Mouse (Mus musculus): ENCODE measurements around the gene Pcx. TPM values are rescaled to one million over a fixed set of nuclear protein-coding genes. Genes with fewer than 3 reads are reported as not detected.

Pcx gene
- polyA plus RNA-seq, 1 experiment from 2014 or later: 53.2 TPM

DNA sequence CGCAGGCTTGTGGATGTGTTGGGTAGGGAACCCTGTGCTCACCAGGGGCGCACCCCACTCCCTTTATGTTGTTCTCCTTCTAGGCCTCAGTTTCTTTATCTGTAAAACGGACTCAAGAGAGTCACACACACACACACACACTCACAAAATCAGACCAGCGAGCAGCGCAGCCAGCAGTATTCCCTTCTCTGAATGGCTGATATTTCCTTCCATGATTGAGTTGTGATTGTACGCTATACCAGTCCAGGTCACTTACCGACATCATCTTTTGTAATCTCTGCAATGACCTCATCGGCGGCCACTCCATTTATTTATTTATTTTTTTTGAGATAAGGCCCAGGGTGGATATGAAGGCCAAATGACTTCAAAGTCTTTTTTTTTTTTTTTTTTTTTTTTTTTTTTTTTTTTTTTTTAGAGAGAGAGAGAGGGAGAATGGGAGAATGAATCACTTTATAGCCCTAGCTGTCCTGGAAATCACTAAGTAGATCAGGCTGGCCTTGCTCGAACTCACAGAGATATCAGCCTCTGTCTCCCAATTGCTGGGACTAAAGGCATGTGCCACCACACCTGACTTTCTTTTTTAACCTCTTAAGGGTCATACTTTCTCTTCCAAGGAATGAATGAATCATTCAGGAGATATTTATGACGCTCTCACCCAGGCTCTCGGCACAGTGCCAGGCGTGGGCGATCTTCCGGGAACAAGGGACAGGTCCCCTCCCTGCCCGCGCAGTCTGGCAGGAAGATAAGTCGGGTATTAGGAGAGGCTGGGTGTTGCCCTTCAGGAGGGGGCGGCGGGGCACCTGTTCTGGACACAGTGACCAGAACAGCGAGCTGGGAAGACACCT lies 32.7 kb upstream of the Pcx start, which contains the start of gene Syt12:
TSS of gene Syt12 (minus strand) at position 103 of the 845 bp plus-strand sequence.
- H3K4me1 ChIP-seq (ENCODE audit: control insufficient read depth, insufficient read depth, low read depth, low read length): peaks cover 9% of the 10 kb centered on the region
- no peaks in the 10 kb centered on the region for H3K9me3 ChIP-seq (ENCODE audit: control insufficient read depth, low read length)
- peak within 1 kb of the TSS; percentile 75 for H3K9ac ChIP-seq (ENCODE audit: low read depth, low read length)
- peaks cover 11% of the 10 kb centered on the region for H3K27me3 ChIP-seq (replicated peaks; ENCODE audit: control insufficient read depth, insufficient read depth, low read length)
- H3K4me3 ChIP-seq (ENCODE audit: low read length): peak within 1 kb of the TSS; percentile 67
- ATAC-seq: no peak
- no peaks in the 10 kb centered on the region for H3K36me3 ChIP-seq (ENCODE audit: control insufficient read depth, insufficient read depth, low read length)
- WGBS: 34% methylated on average over 21 of the region's 21 CpGs
- peak within 1 kb of the TSS; percentile 98 for H3K4me2 ChIP-seq (ENCODE audit: low read length)
- peak within 1 kb of the TSS; percentile 68 for H3K27ac ChIP-seq (ENCODE audit: low read depth, low read length)

DNA sequence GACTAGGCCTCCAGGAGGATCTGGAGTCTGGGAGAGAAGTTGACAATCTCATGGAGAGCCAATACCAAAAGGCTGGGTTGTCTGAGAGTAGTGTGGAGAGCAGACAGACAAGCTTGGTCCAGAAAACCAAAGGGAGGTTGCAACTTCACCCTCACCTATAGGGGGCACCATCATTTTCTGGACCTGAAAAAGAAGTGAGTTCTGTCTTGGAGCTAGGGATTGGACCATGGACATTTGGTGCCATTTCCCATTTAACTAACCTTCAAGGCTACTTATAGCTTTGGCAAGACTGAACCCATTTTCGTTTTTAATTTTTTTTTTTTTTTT lies 32.1 kb upstream of the Pcx start:
- Histone ChIP-seq H3K9ac (ENCODE audit: low read depth, low read length) (no peak overlapping the region), H3K27ac (ENCODE audit: low read depth, low read length) (no peak overlapping the region), H3K4me3 (ENCODE audit: low read length) (no peak overlapping the region), H3K4me1 (ENCODE audit: control insufficient read depth, insufficient read depth, low read depth, low read length) (peaks cover 9% of the 10 kb centered on the region), H3K36me3 (ENCODE audit: control insufficient read depth, insufficient read depth, low read length) (no peaks in the 10 kb centered on the region), H3K27me3 (replicated peaks; ENCODE audit: control insufficient read depth, insufficient read depth, low read length) (peaks cover 11% of the 10 kb centered on the region), H3K4me2 (ENCODE audit: low read length) (no peak overlapping the region), H3K9me3 (ENCODE audit: control insufficient read depth, low read length) (no peaks in the 10 kb centered on the region)
- WGBS: 50% methylated on average over 1 of the region's 1 CpGs
- no peak for ATAC-seq

DNA sequence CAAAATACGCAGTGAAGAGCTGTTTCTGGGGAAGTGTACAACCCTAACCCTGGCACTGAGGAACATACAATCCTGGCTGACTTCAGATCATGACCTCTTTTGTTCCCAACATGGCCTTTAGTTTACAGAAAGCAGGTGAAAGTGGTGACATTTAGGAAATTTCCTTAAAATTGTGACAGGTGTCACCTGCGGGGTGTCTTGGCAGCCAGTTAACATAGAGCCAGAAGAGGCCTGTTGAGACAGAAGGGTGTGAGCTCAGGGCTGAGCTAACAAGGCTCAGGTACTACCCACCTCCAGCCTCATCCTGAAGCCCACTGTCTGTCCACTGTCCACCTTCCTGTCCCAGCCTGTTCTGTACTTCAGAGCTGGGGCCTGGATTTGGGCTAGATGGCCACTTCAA lies 30.2 kb upstream of the Pcx start:
- peaks cover 11% of the 10 kb centered on the region for H3K27me3 ChIP-seq (replicated peaks; ENCODE audit: control insufficient read depth, insufficient read depth, low read length)
- no peaks in the 10 kb centered on the region for H3K36me3 ChIP-seq (ENCODE audit: control insufficient read depth, insufficient read depth, low read length)
- no peak overlapping the region for H3K9ac ChIP-seq (ENCODE audit: low read depth, low read length)
- H3K4me1 ChIP-seq (ENCODE audit: control insufficient read depth, insufficient read depth, low read depth, low read length): peaks cover 9% of the 10 kb centered on the region
- WGBS: 91% methylated on average over 2 of the region's 2 CpGs
- no peak overlapping the region for H3K4me2 ChIP-seq (ENCODE audit: low read length)
- H3K9me3 ChIP-seq (ENCODE audit: control insufficient read depth, low read length): no peaks in the 10 kb centered on the region
- H3K27ac ChIP-seq (ENCODE audit: low read depth, low read length): no peak overlapping the region
- no peak overlapping the region for H3K4me3 ChIP-seq (ENCODE audit: low read length)
- no peak for ATAC-seq

DNA sequence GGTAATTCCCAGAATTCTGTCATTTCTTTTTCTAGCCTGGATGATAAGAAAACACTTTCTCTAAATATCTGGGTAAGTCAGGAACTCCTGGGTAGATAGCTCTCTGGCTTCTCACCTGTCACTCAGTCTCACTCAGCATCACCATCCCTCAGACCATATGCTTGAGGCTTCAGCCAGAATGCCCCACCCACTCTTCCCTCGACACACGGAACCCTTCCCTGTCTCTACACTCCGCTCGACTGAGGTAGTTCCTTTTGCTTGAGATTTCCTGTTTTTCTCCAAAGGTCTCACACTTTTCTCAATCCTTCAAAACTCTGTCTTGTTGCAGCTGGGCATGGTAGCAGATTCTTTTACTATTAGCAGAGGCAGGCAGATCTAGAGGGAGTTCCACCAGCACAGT lies 28.9 kb upstream of the Pcx start:
- Histone ChIP-seq H3K27ac (ENCODE audit: low read depth, low read length) (no peak overlapping the region), H3K9me3 (ENCODE audit: control insufficient read depth, low read length) (no peaks in the 10 kb centered on the region), H3K36me3 (ENCODE audit: control insufficient read depth, insufficient read depth, low read length) (no peaks in the 10 kb centered on the region), H3K4me3 (ENCODE audit: low read length) (no peak overlapping the region), H3K27me3 (replicated peaks; ENCODE audit: control insufficient read depth, insufficient read depth, low read length) (peaks cover 6% of the 10 kb centered on the region; the same call in 1 of the 2 replicates), H3K9ac (ENCODE audit: low read depth, low read length) (no peak overlapping the region), H3K4me2 (ENCODE audit: low read length) (no peak overlapping the region), H3K4me1 (ENCODE audit: control insufficient read depth, insufficient read depth, low read depth, low read length) (peaks cover 7% of the 10 kb centered on the region)
- 49% methylated on average over 4 of the region's 4 CpGs for WGBS
- no peak for ATAC-seq

DNA sequence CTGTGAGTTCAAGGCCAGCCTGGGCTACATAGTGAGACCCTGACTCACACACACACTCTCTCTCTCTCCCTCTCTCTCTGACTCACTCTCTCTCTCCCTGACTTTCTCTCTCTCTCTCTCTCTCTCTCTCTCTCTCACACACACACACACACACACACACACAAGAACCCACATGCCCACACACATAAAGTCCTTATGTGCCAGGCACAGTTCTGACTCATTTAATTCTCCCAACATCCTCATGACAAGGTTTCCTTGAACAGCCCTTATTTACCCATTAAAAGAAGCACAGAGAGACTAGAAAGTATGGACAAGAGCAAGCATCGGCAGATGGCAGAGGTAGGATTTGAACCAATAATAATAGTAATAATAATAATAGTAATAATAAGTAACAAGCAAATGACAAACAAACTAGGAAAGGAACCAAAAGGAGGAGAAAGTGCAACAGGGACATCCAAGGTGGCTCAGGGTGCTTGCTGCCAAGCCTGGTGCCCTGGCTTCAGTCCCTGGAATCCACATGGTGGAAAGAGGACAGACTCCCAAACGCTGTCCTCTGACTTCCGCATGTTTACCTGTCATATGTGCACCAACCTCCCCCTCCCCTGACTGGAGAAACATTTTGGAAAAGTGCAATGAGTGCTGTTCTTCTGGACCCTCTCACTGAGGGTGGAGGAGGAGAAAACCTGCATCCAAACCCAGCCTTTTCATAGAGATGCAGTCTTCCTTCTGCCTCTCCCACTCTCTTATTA lies 28.0 kb upstream of the Pcx start:
- 84% methylated on average over 3 of the region's 3 CpGs for WGBS
- H3K9me3 ChIP-seq (ENCODE audit: control insufficient read depth, low read length): no peaks in the 10 kb centered on the region
- H3K4me2 ChIP-seq (ENCODE audit: low read length): no peak overlapping the region
- H3K36me3 ChIP-seq (ENCODE audit: control insufficient read depth, insufficient read depth, low read length): no peaks in the 10 kb centered on the region
- no peak overlapping the region for H3K27ac ChIP-seq (ENCODE audit: low read depth, low read length)
- ATAC-seq: no peak
- H3K9ac ChIP-seq (ENCODE audit: low read depth, low read length): no peak overlapping the region
- H3K4me3 ChIP-seq (ENCODE audit: low read length): no peak overlapping the region
- H3K27me3 ChIP-seq (replicated peaks; ENCODE audit: control insufficient read depth, insufficient read depth, low read length): peaks cover 6% of the 10 kb centered on the region; the same call in 1 of the 2 replicates
- peaks cover 1% of the 10 kb centered on the region for H3K4me1 ChIP-seq (ENCODE audit: control insufficient read depth, insufficient read depth, low read depth, low read length)

DNA sequence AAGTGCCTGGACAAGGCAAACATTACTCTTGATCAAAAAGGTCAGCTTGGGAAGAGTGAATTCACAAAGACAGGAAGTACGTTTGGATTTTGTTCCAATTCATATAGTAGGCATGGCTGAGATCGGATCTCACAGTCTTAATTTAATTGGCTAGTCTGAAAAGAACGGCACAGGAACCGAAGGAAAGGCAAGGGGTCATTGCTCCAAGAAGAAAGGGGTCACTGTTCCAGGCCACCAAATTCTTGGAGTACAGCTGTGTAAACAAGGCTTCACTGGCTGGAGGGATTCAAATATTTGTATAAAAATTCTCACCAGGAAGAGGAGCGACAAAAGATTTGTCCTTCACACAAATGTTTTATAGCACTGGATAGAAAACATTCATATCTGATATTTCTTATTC lies 25.3 kb upstream of the Pcx start:
- Histone ChIP-seq H3K36me3 (ENCODE audit: control insufficient read depth, insufficient read depth, low read length) (no peaks in the 10 kb centered on the region), H3K4me1 (ENCODE audit: control insufficient read depth, insufficient read depth, low read depth, low read length) (no peaks in the 10 kb centered on the region), H3K9ac (ENCODE audit: low read depth, low read length) (no peak overlapping the region), H3K27ac (ENCODE audit: low read depth, low read length) (no peak overlapping the region), H3K9me3 (ENCODE audit: control insufficient read depth, low read length) (no peaks in the 10 kb centered on the region), H3K4me2 (ENCODE audit: low read length) (no peak overlapping the region), H3K4me3 (ENCODE audit: low read length) (no peak overlapping the region), H3K27me3 (replicated peaks; ENCODE audit: control insufficient read depth, insufficient read depth, low read length) (no peaks in the 10 kb centered on the region)
- ATAC-seq: no peak
- 56% methylated on average over 5 of the region's 5 CpGs for WGBS

DNA sequence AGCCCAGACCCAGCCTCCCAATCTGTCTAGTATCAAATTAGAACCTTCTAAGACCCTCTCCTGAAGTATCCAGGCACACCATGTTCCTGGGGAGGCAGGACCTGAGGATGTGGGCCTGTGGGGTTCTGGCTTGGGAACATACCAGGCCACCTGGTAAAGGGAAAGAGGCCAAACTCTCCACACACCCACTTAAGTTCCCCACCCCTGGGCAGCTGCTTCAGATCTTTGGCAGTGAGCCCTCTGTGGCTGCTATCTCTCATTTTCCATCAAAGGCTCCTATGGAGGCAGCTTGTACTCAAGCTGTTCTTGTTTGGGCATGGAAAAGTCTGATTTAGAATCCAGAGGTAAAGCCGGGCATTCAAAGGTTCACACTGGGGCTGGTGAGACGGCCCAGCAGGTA lies 22.4 kb upstream of the Pcx start:
- H3K4me2 ChIP-seq (ENCODE audit: low read length): no peak overlapping the region
- H3K4me1 ChIP-seq (ENCODE audit: control insufficient read depth, insufficient read depth, low read depth, low read length): peaks cover 1% of the 10 kb centered on the region; the same call in 1 of the 2 replicates
- no peak overlapping the region for H3K27ac ChIP-seq (ENCODE audit: low read depth, low read length)
- H3K27me3 ChIP-seq (replicated peaks; ENCODE audit: control insufficient read depth, insufficient read depth, low read length): no peaks in the 10 kb centered on the region
- H3K9ac ChIP-seq (ENCODE audit: low read depth, low read length): no peak overlapping the region
- ATAC-seq: no peak
- no peaks in the 10 kb centered on the region for H3K36me3 ChIP-seq (ENCODE audit: control insufficient read depth, insufficient read depth, low read length)
- H3K9me3 ChIP-seq (ENCODE audit: control insufficient read depth, low read length): no peaks in the 10 kb centered on the region
- 47% methylated on average over 2 of the region's 2 CpGs for WGBS
- no peak overlapping the region for H3K4me3 ChIP-seq (ENCODE audit: low read length)

DNA sequence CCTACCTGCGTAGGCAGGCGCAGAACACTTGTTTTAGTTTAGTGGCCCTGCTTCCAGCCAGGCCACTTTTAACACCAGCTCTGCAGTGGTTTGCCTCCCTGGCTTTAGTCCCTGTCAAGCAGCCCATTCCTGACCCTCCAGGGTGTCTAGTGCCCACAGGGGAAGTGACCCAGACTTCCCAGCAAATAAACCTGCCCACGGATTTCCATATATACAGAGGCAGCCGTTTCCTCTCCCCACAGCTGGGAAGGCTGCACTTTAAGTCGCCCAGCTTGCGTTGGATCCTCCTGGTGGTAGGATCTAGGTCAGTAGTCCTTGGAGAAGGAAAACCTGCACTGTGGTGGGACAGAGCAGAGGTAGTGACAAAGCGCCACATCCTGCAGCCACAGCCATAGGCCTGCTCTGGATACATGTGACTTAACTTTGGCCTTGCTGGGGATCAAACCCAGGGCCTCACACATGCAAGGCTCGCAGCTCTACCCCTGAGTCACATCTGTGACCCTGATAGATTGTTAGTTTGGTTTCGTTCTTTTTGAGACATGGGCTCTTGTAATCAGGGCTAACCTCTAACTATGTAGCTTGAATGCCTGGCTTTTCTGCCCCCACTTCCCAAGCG lies 19.1 kb upstream of the Pcx start:
- no peaks in the 10 kb centered on the region for H3K36me3 ChIP-seq (ENCODE audit: control insufficient read depth, insufficient read depth, low read length)
- no peak overlapping the region for H3K4me3 ChIP-seq (ENCODE audit: low read length)
- H3K9ac ChIP-seq (ENCODE audit: low read depth, low read length): no peak overlapping the region
- peaks cover 3% of the 10 kb centered on the region; the same call in 1 of the 2 replicates for H3K4me1 ChIP-seq (ENCODE audit: control insufficient read depth, insufficient read depth, low read depth, low read length)
- no peak overlapping the region for H3K27ac ChIP-seq (ENCODE audit: low read depth, low read length)
- ATAC-seq: peak; percentile 6; the same call in 1 of the 2 replicates
- WGBS: 71% methylated on average over 10 of the region's 10 CpGs
- no peaks in the 10 kb centered on the region for H3K27me3 ChIP-seq (replicated peaks; ENCODE audit: control insufficient read depth, insufficient read depth, low read length)
- no peaks in the 10 kb centered on the region for H3K9me3 ChIP-seq (ENCODE audit: control insufficient read depth, low read length)
- no peak overlapping the region for H3K4me2 ChIP-seq (ENCODE audit: low read length)

Data from hindbrain, embryonic 16.5 days (tissue).